Mouse (Mus musculus) spleen, adult 12 weeks (tissue): Measurements from ENCODE around the gene Gm853.

Source experiments
- DNase-seq: peaks from one replicate; pipeline ENCODE4 v3.0.0; 2022; ENCODE audit warnings: low spot score

Gene Gm853

GRCm38 (mm10) chr4:130213857-130214256, 8.3 kb downstream of the Gm853 start:
- DNase-seq = no peak

GRCm38 (mm10) chr4:130213197-130213596, 9.0 kb downstream of the Gm853 start:
- DNase-seq = no peak

GRCm38 (mm10) chr4:130212421-130212820, 9.8 kb downstream of the Gm853 start:
- DNase-seq = no peak

- DNase-seq = no peak
Observed at GRCm38 (mm10) chr4:130211870-130212269, 10.3 kb downstream of the Gm853 start.

- peak; percentile 74 for DNase-seq
Observed at GRCm38 (mm10) chr4:130198694-130199670, 23.2 kb downstream of the Gm853 start.

GRCm38 (mm10) chr4:130196542-130196941, 25.7 kb downstream of the Gm853 start:
- no peak for DNase-seq

- no peak for DNase-seq
Observed at GRCm38 (mm10) chr4:130195924-130196323, 26.3 kb downstream of the Gm853 start.

- no peak for DNase-seq
Observed at GRCm38 (mm10) chr4:130192266-130192665, 29.9 kb downstream of the Gm853 start.

GRCm38 (mm10) chr4:130189606-130190005, 32.6 kb downstream of the Gm853 start:
- no peak for DNase-seq

GRCm38 (mm10) chr4:130188806-130189297, 33.3 kb downstream of the Gm853 start:
- peak; percentile 61 for DNase-seq

- DNase-seq = no peak
Observed at GRCm38 (mm10) chr4:130186891-130187290, 35.3 kb downstream of the Gm853 start.

- DNase-seq = no peak
Observed at GRCm38 (mm10) chr4:130186450-130186849, 35.8 kb downstream of the Gm853 start.

- no peak for DNase-seq
Observed at GRCm38 (mm10) chr4:130183879-130184278, 38.3 kb downstream of the Gm853 start.

GRCm38 (mm10) chr4:130183023-130183422, 39.2 kb downstream of the Gm853 start:
- no peak for DNase-seq

GRCm38 (mm10) chr4:130181886-130182285, 40.3 kb downstream of the Gm853 start:
- no peak for DNase-seq

GRCm38 (mm10) chr4:130180909-130181602, 41.1 kb downstream of the Gm853 start:
- no peak for DNase-seq

GRCm38 (mm10) chr4:130179876-130180275, 42.3 kb downstream of the Gm853 start:
- DNase-seq = no peak

GRCm38 (mm10) chr4:130177536-130177935, 44.7 kb downstream of the Gm853 start:
- no peak for DNase-seq

- DNase-seq = no peak
Observed at GRCm38 (mm10) chr4:130177087-130177486, 45.1 kb downstream of the Gm853 start.

GRCm38 (mm10) chr4:130176156-130176720, 46.0 kb downstream of the Gm853 start:
- no peak for DNase-seq

GRCm38 (mm10) chr4:130175072-130175711, 47.0 kb downstream of the Gm853 start, which contains the start of gene Tinagl1:
TSS of gene Tinagl1 (minus strand) at chr4:130175122.
- DNase-seq = no peak
